Mouse (Mus musculus): ENCODE results near the gene Gm16503. TPM values are rescaled to one million over a fixed set of nuclear protein-coding genes. Genes with fewer than 3 reads are reported as not detected.

Gm16503 gene
- under 1 TPM; 0.18 to 0.26 TPM for total RNA-seq (2023)

DNA sequence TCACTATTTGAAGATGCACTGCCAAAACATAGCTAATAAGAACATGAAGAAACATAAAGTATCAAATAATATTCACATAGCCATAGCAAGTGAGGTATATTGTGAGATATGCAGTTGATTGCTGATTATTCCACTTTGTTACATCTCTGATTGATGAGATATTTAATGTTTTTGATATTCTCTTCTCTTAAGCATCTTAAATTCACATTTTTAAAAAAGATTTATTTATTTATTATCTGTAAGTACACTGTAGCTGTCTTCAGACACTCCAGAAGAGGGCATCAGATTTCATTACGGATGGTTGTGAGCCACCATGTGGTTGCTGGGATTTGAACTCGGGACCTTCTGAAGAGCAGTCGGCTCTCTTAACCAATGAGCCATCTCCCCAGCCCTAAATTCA lies at the start of gene Gm16503:
Gene Gm16503 (plus strand): TSS at position 301 of the 400 bp plus-strand sequence.

DNA sequence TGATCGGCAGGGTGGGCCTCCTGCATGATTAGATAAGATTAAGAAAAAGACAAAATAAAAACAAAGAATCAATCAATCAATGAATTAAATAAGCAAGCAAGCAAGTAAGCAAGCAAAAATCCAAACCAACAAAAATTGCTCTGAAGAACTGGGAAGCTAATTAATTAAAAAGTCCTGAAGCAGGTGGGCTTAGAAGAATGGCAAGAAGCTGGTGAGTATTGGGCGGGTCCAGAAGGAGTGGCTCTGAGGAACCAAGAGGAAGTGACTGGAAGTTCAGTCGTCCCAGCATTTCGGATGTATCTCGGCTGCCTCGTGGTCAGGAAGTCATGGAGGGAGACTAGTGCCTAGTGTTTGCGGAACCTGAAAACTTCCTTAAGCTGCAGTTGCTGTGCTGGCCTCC lies 47.9 kb upstream of the Gm16503 start, which contains the start of gene Zfp982:
Gene Zfp982 (plus strand): TSS at position 301 of the 400 bp plus-strand sequence.

DNA sequence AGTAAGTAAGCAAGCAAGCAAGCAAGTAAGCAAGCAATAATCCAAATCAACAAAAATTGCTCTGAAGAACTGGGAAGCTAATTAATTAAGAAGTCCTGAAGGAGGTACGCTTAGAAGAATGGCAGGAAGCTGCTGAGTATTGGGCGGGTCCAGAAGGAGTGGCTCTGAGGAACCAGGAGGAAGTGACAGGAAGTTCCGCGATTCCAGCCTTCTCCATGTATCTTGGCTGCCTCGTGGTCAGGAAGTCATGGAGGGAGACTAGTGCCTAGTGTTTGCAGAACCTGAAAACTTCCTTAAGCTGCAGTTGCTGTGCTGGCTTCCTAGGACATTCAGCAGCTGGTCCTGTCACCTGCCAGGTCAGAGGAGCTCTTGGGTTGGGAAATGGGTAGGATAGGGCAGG lies 13.1 kb downstream of the Gm16503 start, which contains the start of gene Zfp985:
Gene Zfp985 (plus strand): TSS at position 207 of the 400 bp plus-strand sequence.

Other genes with a start within 250 kb of the Gm16503 start
- gene Zfp988, start 234.5 kb upstream of the Gm16503 start, total RNA-seq (2023), result not detected
- under 1 TPM in 1 of 2 experiments, not detected in 1; 0.79 TPM for gene Zfp978, start 178.9 kb upstream of the Gm16503 start, total RNA-seq (2023)
- 1 to 10 TPM in 1 of 2 experiments, not detected in 1; 1.0 TPM for gene Zfp982, start 47.8 kb upstream of the Gm16503 start, total RNA-seq (2023)
- under 1 TPM; 0.20 to 0.36 TPM for gene Zfp985, start 13.1 kb downstream of the Gm16503 start, total RNA-seq (2023)
- gene Zfp979, start 102.3 kb downstream of the Gm16503 start, total RNA-seq (2023), result not detected
- gene Zfp534, start 162.3 kb downstream of the Gm16503 start, total RNA-seq (2023), result under 1 TPM; 0.44 to 0.99 TPM

Data from T-cell, adult 66 days (primary cell).